Mouse (Mus musculus) neutrophil, adult 83 days (primary cell): Measurements from ENCODE around the gene Hebp2. TPM values are rescaled to one million over a fixed set of nuclear protein-coding genes. Genes with fewer than 3 reads are reported as not detected.

Experiments used
- total RNA-seq, 2 experiments: library from RNA; stranded (reverse); gene quantifications; one replicate each; pipeline ENCODE4 v1.2.4; 2023

The Hebp2 gene
- total RNA-seq, result under 1 TPM in 1 of 2 experiments, not detected in 1; 0.22 TPM

DNA sequence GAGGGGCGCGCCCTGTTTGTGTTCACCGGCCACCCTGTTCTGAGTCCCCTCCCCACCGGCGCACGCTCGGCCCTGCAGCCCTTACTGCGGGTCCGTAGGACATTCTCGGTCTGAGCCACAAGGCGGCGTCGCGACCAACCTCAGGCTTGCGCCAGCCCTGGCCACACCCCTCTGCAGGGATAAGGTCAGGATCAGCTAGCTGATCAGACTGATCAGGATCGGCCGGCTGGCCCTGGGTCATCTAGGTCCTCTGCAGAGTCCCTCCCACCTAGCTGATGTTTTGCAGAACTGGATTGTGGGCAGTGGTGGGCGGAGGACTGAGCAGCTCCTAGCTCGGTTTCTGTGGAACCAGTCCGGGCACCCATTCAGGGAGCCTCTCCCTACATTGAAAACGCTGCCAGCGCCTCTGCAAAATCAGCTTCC lies at the start of gene Hebp2:
Gene Hebp2, minus strand, starts transcription at position 264 of the 423 bp plus-strand sequence.

Other genes starting within 250 kb of the Hebp2 start
- gene Nhsl1, start 227.1 kb downstream of the Hebp2 start, total RNA-seq, result under 1 TPM; 0.48 to 0.79 TPM
- gene Arfgef3, start 197.9 kb upstream of the Hebp2 start, total RNA-seq, result under 1 TPM; 0.09 to 0.11 TPM
- not detected for gene Gm4922, start 240.7 kb upstream of the Hebp2 start, total RNA-seq